Mouse (Mus musculus): ENCODE data around the gene Casq2. TPM values are rescaled to one million over a fixed set of nuclear protein-coding genes. Genes with fewer than 3 reads are reported as not detected.

Casq2 gene
- polyA plus RNA-seq, 1 experiment from 2014 or later: 7.0 TPM

DNA sequence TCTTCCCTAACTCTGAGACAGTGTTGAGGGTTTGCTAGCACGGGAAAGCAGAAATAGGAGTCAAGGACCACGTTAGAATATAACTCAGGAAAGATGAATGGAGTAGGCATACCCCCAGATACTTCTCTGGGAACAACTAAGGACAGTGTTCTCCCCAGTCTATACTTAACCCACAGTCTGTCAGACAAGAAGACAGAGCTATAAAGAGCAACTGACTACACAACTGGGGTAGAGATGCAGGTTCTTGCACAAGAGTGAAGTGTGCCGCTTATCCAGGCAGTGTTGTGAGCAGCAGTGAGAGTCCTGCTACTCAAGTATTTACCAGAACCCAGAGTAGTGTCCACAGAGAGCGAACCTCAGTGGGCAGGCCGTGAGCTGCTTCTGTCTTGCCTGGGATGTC lies 16.5 kb upstream of the Casq2 start:
- H3K9ac ChIP-seq (replicated peaks; ENCODE audit: low read depth): no peak overlapping the region
- no peak for DNase-seq (ENCODE audit: low spot score)
- no peak overlapping the region for H3K4me3 ChIP-seq (ENCODE audit: low read depth, low read length)
- H3K27ac ChIP-seq (ENCODE audit: low read length): no peak overlapping the region
- WGBS: 69% methylated on average over 5 of the region's 5 CpGs
- H3K36me3 ChIP-seq (ENCODE audit: insufficient read depth, low read length): no peaks in the 10 kb centered on the region
- no peaks in the 10 kb centered on the region; the same call in 1 of the 2 replicates for H3K27me3 ChIP-seq (replicated peaks; ENCODE audit: insufficient read depth, low read length)
- TF ChIP-seq EP300 (IDR thresholded peaks at IDR 0.05) (no peak), CTCF (IDR thresholded peaks at IDR 0.05) (no peak)
- no peak overlapping the region for H3K4me2 ChIP-seq (replicated peaks; ENCODE audit: low read depth, low read length)
- no peaks in the 10 kb centered on the region for H3K9me3 ChIP-seq (ENCODE audit: low read length)
- ATAC-seq: no peak
- no peaks in the 10 kb centered on the region; the same call in 1 of the 2 replicates for H3K4me1 ChIP-seq (ENCODE audit: insufficient read depth, low read depth, low read length)

DNA sequence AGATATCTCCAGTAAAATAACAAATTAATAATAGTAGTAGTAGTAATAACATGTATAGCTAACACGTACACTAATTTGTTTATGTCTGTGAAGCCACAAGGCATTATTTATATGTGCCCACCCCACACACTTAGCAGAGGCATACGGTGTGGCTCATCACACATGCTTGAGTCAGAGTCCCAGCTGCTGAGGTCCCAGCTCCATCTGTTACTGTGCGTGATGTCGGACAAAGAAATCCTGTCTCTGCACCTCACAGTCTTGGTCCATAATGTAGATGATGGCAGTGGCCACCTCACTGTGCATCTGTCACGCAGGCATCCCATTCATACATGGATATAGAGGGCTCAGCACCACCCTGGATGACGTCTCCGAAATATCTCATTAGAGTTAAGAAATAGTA lies 15.9 kb upstream of the Casq2 start:
- ATAC-seq (no peak), DNase-seq (ENCODE audit: low spot score) (no peak)
- Histone ChIP-seq H3K36me3 (ENCODE audit: insufficient read depth, low read length) (no peaks in the 10 kb centered on the region), H3K4me1 (ENCODE audit: insufficient read depth, low read depth, low read length) (no peaks in the 10 kb centered on the region; the same call in 1 of the 2 replicates), H3K27me3 (replicated peaks; ENCODE audit: insufficient read depth, low read length) (no peaks in the 10 kb centered on the region; the same call in 1 of the 2 replicates), H3K9ac (replicated peaks; ENCODE audit: low read depth) (no peak overlapping the region), H3K9me3 (ENCODE audit: low read length) (no peaks in the 10 kb centered on the region), H3K4me3 (ENCODE audit: low read depth, low read length) (no peak overlapping the region), H3K4me2 (replicated peaks; ENCODE audit: low read depth, low read length) (no peak overlapping the region), H3K27ac (ENCODE audit: low read length) (no peak overlapping the region)
- TF ChIP-seq EP300 (IDR thresholded peaks at IDR 0.05): no peak
- TF ChIP-seq CTCF (IDR thresholded peaks at IDR 0.05): no peak
- 88% methylated on average over 7 of the region's 7 CpGs for WGBS

- Histone ChIP-seq H3K9me3 (ENCODE audit: low read length) (no peaks in the 10 kb centered on the region), H3K4me2 (replicated peaks; ENCODE audit: low read depth, low read length) (no peak overlapping the region), H3K36me3 (ENCODE audit: insufficient read depth, low read length) (no peaks in the 10 kb centered on the region), H3K27me3 (replicated peaks; ENCODE audit: insufficient read depth, low read length) (no peaks in the 10 kb centered on the region; the same call in 1 of the 2 replicates), H3K27ac (ENCODE audit: low read length) (no peak overlapping the region), H3K4me3 (ENCODE audit: low read depth, low read length) (no peak overlapping the region), H3K9ac (replicated peaks; ENCODE audit: low read depth) (no peak overlapping the region), H3K4me1 (ENCODE audit: insufficient read depth, low read depth, low read length) (no peaks in the 10 kb centered on the region)
- DNase-seq (ENCODE audit: low spot score): no peak
- 91% methylated on average over 3 of the region's 3 CpGs for WGBS
- TF ChIP-seq CTCF (IDR thresholded peaks at IDR 0.05) (no peak), EP300 (IDR thresholded peaks at IDR 0.05) (no peak)
- ATAC-seq: no peak
Observed at GRCm38 (mm10) chr3:102071016-102071415, 15.2 kb upstream of the Casq2 start.

DNA sequence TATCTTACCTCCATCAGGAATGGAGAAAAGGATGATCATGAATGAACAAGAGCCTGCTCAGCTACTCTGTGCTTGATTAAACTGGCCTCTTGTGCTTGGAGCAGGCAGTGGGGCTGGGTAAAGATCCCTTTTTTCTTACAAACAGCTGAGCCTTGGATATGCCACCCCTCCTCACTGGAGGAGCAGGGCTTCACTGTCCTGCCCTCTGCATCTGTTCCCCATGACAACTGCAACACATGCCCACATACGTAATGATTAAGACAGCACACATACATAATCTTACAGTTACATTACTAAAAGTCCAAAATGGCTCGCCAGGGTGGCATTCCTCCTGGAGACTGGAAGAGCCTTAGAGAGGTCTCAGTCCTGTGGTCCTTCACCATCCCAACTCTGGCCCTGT lies 6.8 kb upstream of the Casq2 start:
- no peak overlapping the region for H3K4me3 ChIP-seq (ENCODE audit: low read depth, low read length)
- no peak for TF ChIP-seq EP300 (IDR thresholded peaks at IDR 0.05)
- no peak for TF ChIP-seq CTCF (IDR thresholded peaks at IDR 0.05)
- no peak overlapping the region for H3K27ac ChIP-seq (ENCODE audit: low read length)
- ATAC-seq (no peak), DNase-seq (ENCODE audit: low spot score) (no peak)
- no peaks in the 10 kb centered on the region for H3K9me3 ChIP-seq (ENCODE audit: low read length)
- no peaks in the 10 kb centered on the region for H3K36me3 ChIP-seq (ENCODE audit: insufficient read depth, low read length)
- H3K4me2 ChIP-seq (replicated peaks; ENCODE audit: low read depth, low read length): no peak overlapping the region
- no peaks in the 10 kb centered on the region for H3K27me3 ChIP-seq (replicated peaks; ENCODE audit: insufficient read depth, low read length)
- 91% methylated on average over 2 of the region's 2 CpGs for WGBS
- no peaks in the 10 kb centered on the region for H3K4me1 ChIP-seq (ENCODE audit: insufficient read depth, low read depth, low read length)
- no peak overlapping the region for H3K9ac ChIP-seq (replicated peaks; ENCODE audit: low read depth)

DNA sequence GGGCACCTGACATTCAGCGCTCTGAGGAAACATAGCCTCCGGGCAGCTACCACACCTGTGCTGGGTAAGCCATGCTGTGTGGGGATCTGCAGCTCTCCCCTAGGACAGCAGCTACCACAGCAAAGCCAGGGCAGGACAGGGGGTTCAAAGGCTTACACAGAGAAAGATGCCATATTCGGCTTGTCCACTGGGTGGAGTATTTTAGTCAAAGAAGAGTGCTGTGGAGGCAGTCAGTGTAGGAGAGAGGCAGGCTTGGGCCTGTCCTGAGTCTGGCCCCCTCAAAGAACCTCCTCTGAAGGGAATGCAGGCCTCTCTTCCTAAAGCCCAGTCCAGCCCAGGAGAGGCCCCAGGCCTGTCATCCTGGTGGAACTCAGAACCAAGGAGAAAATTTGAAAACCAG lies 4.4 kb upstream of the Casq2 start:
- Histone ChIP-seq H3K4me1 (ENCODE audit: insufficient read depth, low read depth, low read length) (no peaks in the 10 kb centered on the region), H3K27me3 (replicated peaks; ENCODE audit: insufficient read depth, low read length) (no peaks in the 10 kb centered on the region), H3K27ac (ENCODE audit: low read length) (no peak overlapping the region), H3K9me3 (ENCODE audit: low read length) (no peaks in the 10 kb centered on the region), H3K4me3 (ENCODE audit: low read depth, low read length) (no peak overlapping the region), H3K4me2 (replicated peaks; ENCODE audit: low read depth, low read length) (no peak overlapping the region), H3K36me3 (ENCODE audit: insufficient read depth, low read length) (no peaks in the 10 kb centered on the region), H3K9ac (replicated peaks; ENCODE audit: low read depth) (no peak overlapping the region)
- DNase-seq (ENCODE audit: low spot score) (peak; percentile 86), ATAC-seq (peak; percentile 85)
- peak; percentile 89 for TF ChIP-seq CTCF (IDR thresholded peaks at IDR 0.05)
- no peak for TF ChIP-seq EP300 (IDR thresholded peaks at IDR 0.05)
- 12% methylated on average over 3 of the region's 3 CpGs for WGBS

DNA sequence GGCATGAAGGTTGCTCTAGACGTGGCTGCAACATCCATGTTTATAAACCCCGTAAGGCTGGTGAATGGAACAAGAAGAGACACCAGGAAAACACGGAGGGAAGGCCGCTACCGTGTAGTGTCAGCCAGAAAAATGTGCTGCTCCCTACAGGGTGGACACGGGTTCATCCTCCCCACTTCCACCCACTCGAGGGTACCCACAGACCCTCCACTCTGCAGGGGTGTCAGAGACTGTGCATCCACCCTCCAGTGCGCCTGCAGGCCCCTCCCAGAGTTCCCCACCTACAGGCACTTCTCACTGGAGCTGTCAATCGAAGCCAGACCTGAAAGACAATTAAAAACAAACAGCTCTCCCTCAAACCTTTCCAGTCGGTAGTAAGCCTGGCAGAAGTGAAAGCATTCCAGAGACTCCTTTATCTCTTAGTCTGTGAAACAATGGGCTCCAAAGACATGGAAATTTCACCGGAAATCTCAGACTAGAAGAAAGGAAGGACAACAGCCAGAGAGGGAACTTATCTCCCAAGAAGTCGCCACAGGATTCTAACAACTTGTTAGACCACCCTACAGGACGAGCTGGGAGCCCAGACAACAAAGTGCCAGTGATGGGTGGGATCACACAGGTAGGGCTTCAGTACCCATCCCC lies 2.5 kb upstream of the Casq2 start:
- DNase-seq (ENCODE audit: low spot score) (no peak), ATAC-seq (no peak)
- Histone ChIP-seq H3K36me3 (ENCODE audit: insufficient read depth, low read length) (no peaks in the 10 kb centered on the region), H3K27ac (ENCODE audit: low read length) (no peak overlapping the region), H3K4me2 (replicated peaks; ENCODE audit: low read depth, low read length) (no peak overlapping the region), H3K27me3 (replicated peaks; ENCODE audit: insufficient read depth, low read length) (no peaks in the 10 kb centered on the region), H3K9ac (replicated peaks; ENCODE audit: low read depth) (0 out of 2 replicates have a peak overlapping the region, but pooled peaks have one; percentile 4), H3K4me3 (ENCODE audit: low read depth, low read length) (no peak overlapping the region), H3K4me1 (ENCODE audit: insufficient read depth, low read depth, low read length) (no peaks in the 10 kb centered on the region), H3K9me3 (ENCODE audit: low read length) (no peaks in the 10 kb centered on the region)
- WGBS: 36% methylated on average over 13 of the region's 13 CpGs
- TF ChIP-seq EP300 (IDR thresholded peaks at IDR 0.05) (no peak), CTCF (IDR thresholded peaks at IDR 0.05) (no peak)
